Mouse (Mus musculus) liver, embryonic 12.5 days (tissue): ENCODE measurements around the gene Msi2. TPM values are rescaled to one million over a fixed set of nuclear protein-coding genes. Genes with fewer than 3 reads are reported as not detected.
A peak's percentile ranks its signal among the peaks of the same experiment; 100 is the strongest.

Source experiments
- ATAC-seq: fragments of 200-750 bp; cut with Nextera tagmentation; 2 replicates; pipeline ENCODE4 v1.8.0; 2017; ENCODE audit warnings: moderate number of reproducible peaks, mild to moderate bottlenecking, moderate library complexity
- H3K27ac ChIP-seq: fragments of 300-500 bp; sonication (generic); 2 replicates; pipeline ENCODE4 v1.5.1; 2016; ENCODE audit warnings: mild to moderate bottlenecking
- H3K27me3 ChIP-seq: fragments of 300-500 bp; sonication (generic); replicated peaks from 2 replicates; pipeline ENCODE4 v1.6.1; 2016; ENCODE audit warnings: mild to moderate bottlenecking, moderate library complexity
- H3K36me3 ChIP-seq: fragments of 300-500 bp; sonication (generic); 2 replicates; pipeline ENCODE4 v1.6.1; 2016; ENCODE audit warnings: mild to moderate bottlenecking, moderate library complexity
- H3K4me1 ChIP-seq: fragments of 300-500 bp; sonication (generic); 2 replicates; pipeline ENCODE4 v1.6.1; 2016
- H3K4me2 ChIP-seq: fragments of 300-500 bp; sonication (generic); 2 replicates; pipeline ENCODE4 v1.6.1; 2016; ENCODE audit warnings: mild to moderate bottlenecking, moderate library complexity
- H3K4me3 ChIP-seq: fragments of 300-500 bp; sonication (generic); 2 replicates; pipeline ENCODE4 v1.5.1; 2016; ENCODE audit warnings: mild to moderate bottlenecking, moderate library complexity
- H3K9ac ChIP-seq: fragments of 300-500 bp; sonication (generic); 2 replicates; pipeline ENCODE4 v1.6.1; 2016; ENCODE audit warnings: mild to moderate bottlenecking, moderate library complexity
- H3K9me3 ChIP-seq: fragments of 300-500 bp; sonication (generic); replicated peaks from 2 replicates; pipeline ENCODE4 v1.6.1; 2016; ENCODE audit warnings: mild to moderate bottlenecking, moderate library complexity
- WGBS: fragments of 180-500 bp; shearing (Covaris S2); methylation state at CpG from one replicate; pipeline ENCODE4 v1.1.7; 2016; ENCODE audit not compliant: insufficient replicate concordance; 5-methylcytosine and 5-hydroxymethylcytosine counted together
- polyA plus RNA-seq: library from polyadenylated mRNA; unstranded; fragments of >200 nt; fragmentation: Nextera tagmentation; extraction: Ambion mirVana; gene quantifications from 2 replicates; pipeline ENCODE4 v1.2.1, GENCODE M21; 2016

Msi2 gene
- polyA plus RNA-seq, 1 experiment from 2014 or later: 5.2 TPM

- peaks cover 66% of the 10 kb centered on the region for H3K36me3 ChIP-seq
- H3K27ac ChIP-seq: no peak overlapping the region
- no peak overlapping the region for H3K4me2 ChIP-seq
- WGBS: 89% methylated on average over 14 of the region's 14 CpGs
- H3K27me3 ChIP-seq: no peaks in the 10 kb centered on the region
- H3K4me3 ChIP-seq: no peak overlapping the region
- ATAC-seq: no peak
- H3K9me3 ChIP-seq: no peaks in the 10 kb centered on the region
- H3K4me1 ChIP-seq: peaks cover 4% of the 10 kb centered on the region; the same call in 1 of the 2 replicates
- H3K9ac ChIP-seq: no peak overlapping the region
Observed at GRCm38 (mm10) chr11:88668345-88668744, 50.0 kb downstream of the Msi2 start.

- no peak overlapping the region for H3K9ac ChIP-seq
- no peak overlapping the region for H3K4me3 ChIP-seq
- 81% methylated on average over 15 of the region's 15 CpGs for WGBS
- no peak for ATAC-seq
- no peak overlapping the region for H3K4me2 ChIP-seq
- peaks cover 8% of the 10 kb centered on the region for H3K4me1 ChIP-seq
- H3K27me3 ChIP-seq: no peaks in the 10 kb centered on the region
- no peaks in the 10 kb centered on the region for H3K9me3 ChIP-seq
- H3K27ac ChIP-seq: no peak overlapping the region
- peaks cover 59% of the 10 kb centered on the region for H3K36me3 ChIP-seq
Observed at GRCm38 (mm10) chr11:88665799-88666198, 52.5 kb downstream of the Msi2 start.

DNA sequence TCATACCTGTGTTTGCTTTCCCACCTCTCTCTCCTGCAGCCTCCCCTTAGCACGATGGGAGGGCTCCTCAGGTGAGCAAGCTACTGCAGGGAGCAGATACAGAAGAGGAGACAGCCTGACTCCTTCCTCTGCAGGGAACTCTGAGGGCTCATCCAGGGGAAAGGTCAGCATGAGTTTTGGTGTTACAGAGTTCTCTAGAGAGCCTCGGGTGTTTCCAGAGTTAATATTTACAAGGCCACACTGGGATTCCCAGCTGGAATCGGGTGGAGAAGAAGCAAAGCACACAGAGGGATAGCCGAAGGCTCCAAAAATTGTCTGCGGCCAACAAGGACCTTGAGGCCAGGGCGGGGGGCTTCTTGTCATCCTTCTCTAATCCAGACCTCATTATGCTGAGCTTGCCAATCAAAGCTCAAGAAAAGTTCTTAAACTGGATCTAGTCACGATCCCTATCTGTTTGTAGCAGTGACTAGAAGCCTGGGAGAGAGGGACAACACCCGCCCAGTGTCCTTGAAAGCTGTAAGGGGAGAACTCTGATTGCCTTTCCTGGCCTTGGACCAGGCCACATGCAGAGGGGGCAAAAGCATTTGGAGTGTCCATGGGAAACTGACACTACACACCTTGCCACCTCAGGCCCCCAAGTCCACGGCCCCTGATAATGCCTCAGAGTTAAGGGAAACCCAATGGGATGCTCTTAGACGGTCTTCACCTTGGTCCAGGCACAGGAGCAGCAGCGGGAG, 56.7 kb downstream of the Msi2 start:
- Histone ChIP-seq H3K27me3 (no peaks in the 10 kb centered on the region), H3K4me1 (peaks cover 13% of the 10 kb centered on the region), H3K27ac (no peak overlapping the region; the same call in 1 of the 2 replicates), H3K9ac (no peak overlapping the region), H3K4me2 (no peak overlapping the region), H3K36me3 (peaks cover 35% of the 10 kb centered on the region), H3K4me3 (no peak overlapping the region), H3K9me3 (no peaks in the 10 kb centered on the region)
- 72% methylated on average over 11 of the region's 11 CpGs for WGBS
- ATAC-seq: no peak

DNA sequence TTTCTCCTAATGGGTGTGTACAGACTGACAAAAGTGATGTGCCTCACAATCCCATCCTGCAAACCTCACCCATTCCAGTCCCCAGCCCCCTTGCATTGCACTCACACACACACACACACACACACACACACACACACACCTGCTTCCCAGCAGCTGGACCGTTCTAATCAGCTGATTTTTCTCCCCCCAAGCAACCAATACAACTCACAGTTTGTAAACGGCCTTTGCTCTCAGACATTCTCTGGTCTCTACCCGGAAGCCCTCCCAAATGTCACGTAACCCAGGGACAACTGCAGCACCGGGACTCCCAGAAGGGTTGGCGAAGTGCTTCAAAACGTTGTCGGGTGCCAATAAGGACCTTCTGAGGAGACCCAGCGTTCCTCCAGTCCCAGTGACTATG, 57.9 kb downstream of the Msi2 start:
- Histone ChIP-seq H3K27me3 (no peaks in the 10 kb centered on the region), H3K27ac (no peak overlapping the region), H3K4me2 (no peak overlapping the region), H3K36me3 (peaks cover 32% of the 10 kb centered on the region), H3K4me1 (peaks cover 10% of the 10 kb centered on the region), H3K9me3 (no peaks in the 10 kb centered on the region), H3K4me3 (no peak overlapping the region), H3K9ac (no peak overlapping the region)
- no peak for ATAC-seq
- 76% methylated on average over 9 of the region's 9 CpGs for WGBS

DNA sequence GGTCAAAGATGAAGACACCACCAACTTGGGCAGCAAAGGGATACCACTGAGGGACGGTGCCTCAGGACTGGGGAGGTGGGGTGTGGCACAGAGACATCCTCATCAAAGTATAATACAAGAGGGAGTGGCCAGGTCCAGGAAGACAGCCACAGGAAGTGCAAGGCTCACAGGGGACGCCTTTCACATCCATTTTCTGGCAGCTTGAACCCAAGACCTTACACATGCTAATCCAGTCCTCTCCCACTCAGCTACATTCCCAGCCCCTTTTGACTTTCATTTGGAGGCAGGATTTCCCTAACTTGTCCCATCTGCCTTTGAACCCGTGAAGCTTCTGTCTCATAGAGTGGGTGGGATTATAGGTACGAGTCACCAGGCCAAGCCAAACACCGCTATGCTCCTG, 59.4 kb downstream of the Msi2 start:
- Histone ChIP-seq H3K4me1 (peaks cover 22% of the 10 kb centered on the region), H3K9me3 (no peaks in the 10 kb centered on the region), H3K4me3 (no peak overlapping the region), H3K27ac (no peak overlapping the region), H3K4me2 (no peak overlapping the region), H3K27me3 (no peaks in the 10 kb centered on the region), H3K36me3 (peaks cover 29% of the 10 kb centered on the region), H3K9ac (no peak overlapping the region)
- no peak for ATAC-seq
- WGBS: 78% methylated on average over 5 of the region's 5 CpGs

GRCm38 (mm10) chr11:88655786-88656185, 62.5 kb downstream of the Msi2 start:
- H3K4me3 ChIP-seq: no peak overlapping the region

GRCm38 (mm10) chr11:88655214-88655566, 63.1 kb downstream of the Msi2 start:
- no peak overlapping the region for H3K9ac ChIP-seq
- no peak overlapping the region for H3K27ac ChIP-seq
- ATAC-seq: no peak
- H3K27me3 ChIP-seq: no peaks in the 10 kb centered on the region
- WGBS: 75% methylated on average over 3 of the region's 3 CpGs
- H3K36me3 ChIP-seq: peaks cover 12% of the 10 kb centered on the region
- no peaks in the 10 kb centered on the region for H3K9me3 ChIP-seq
- H3K4me3 ChIP-seq: no peak overlapping the region
- H3K4me2 ChIP-seq: no peak overlapping the region
- H3K4me1 ChIP-seq: peaks cover 14% of the 10 kb centered on the region

More at GRCm38 (mm10) chr11:88655786-88656185, 62.5 kb downstream of the Msi2 start:
- Histone ChIP-seq H3K4me2 (no peak overlapping the region), H3K27ac (no peak overlapping the region), H3K9me3 (no peaks in the 10 kb centered on the region), H3K4me1 (peaks cover 20% of the 10 kb centered on the region), H3K9ac (no peak overlapping the region), H3K36me3 (peaks cover 12% of the 10 kb centered on the region), H3K27me3 (no peaks in the 10 kb centered on the region)
- ATAC-seq: no peak
- WGBS: 80% methylated on average over 8 of the region's 8 CpGs

- peak; percentile 51; the same call in 1 of the 2 replicates for ATAC-seq
- Histone ChIP-seq H3K36me3 (peaks cover 12% of the 10 kb centered on the region), H3K9me3 (no peaks in the 10 kb centered on the region), H3K27me3 (no peaks in the 10 kb centered on the region), H3K4me2 (no peak overlapping the region), H3K4me3 (no peak overlapping the region), H3K9ac (no peak overlapping the region), H3K4me1 (peaks cover 14% of the 10 kb centered on the region), H3K27ac (no peak overlapping the region)
- WGBS: 78% methylated on average over 18 of the region's 18 CpGs
Observed at GRCm38 (mm10) chr11:88654391-88655213, 63.7 kb downstream of the Msi2 start.

- Histone ChIP-seq H3K4me2 (no peak overlapping the region), H3K4me3 (no peak overlapping the region), H3K9ac (no peak overlapping the region), H3K27me3 (no peaks in the 10 kb centered on the region), H3K36me3 (peaks cover 10% of the 10 kb centered on the region; the same call in 1 of the 2 replicates), H3K4me1 (peaks cover 25% of the 10 kb centered on the region), H3K27ac (no peak overlapping the region), H3K9me3 (no peaks in the 10 kb centered on the region)
- ATAC-seq: no peak
- WGBS: 76% methylated on average over 4 of the region's 4 CpGs
Observed at GRCm38 (mm10) chr11:88650275-88650674, 68.0 kb downstream of the Msi2 start.

- Histone ChIP-seq H3K4me1 (peaks cover 13% of the 10 kb centered on the region; the same call in 1 of the 2 replicates), H3K27me3 (no peaks in the 10 kb centered on the region), H3K36me3 (peaks cover 10% of the 10 kb centered on the region; the same call in 1 of the 2 replicates), H3K9me3 (no peaks in the 10 kb centered on the region), H3K9ac (no peak overlapping the region), H3K4me2 (no peak overlapping the region), H3K4me3 (no peak overlapping the region), H3K27ac (no peak overlapping the region)
- WGBS: 60% methylated on average over 2 of the region's 2 CpGs
- no peak for ATAC-seq
Observed at GRCm38 (mm10) chr11:88649009-88649408, 69.3 kb downstream of the Msi2 start.

- Histone ChIP-seq H3K9me3 (no peaks in the 10 kb centered on the region), H3K4me1 (0 out of 2 replicates have a peak, but pooled peaks cover 11% of the 10 kb centered on the region), H3K27ac (no peak overlapping the region), H3K27me3 (no peaks in the 10 kb centered on the region), H3K9ac (no peak overlapping the region), H3K4me2 (no peak overlapping the region), H3K4me3 (no peak overlapping the region), H3K36me3 (peaks cover 10% of the 10 kb centered on the region; the same call in 1 of the 2 replicates)
- WGBS: 70% methylated on average over 5 of the region's 5 CpGs
- ATAC-seq: no peak
Observed at GRCm38 (mm10) chr11:88648407-88648806, 69.9 kb downstream of the Msi2 start.

GRCm38 (mm10) chr11:88646493-88646892, 71.8 kb downstream of the Msi2 start:
- peaks cover 10% of the 10 kb centered on the region; the same call in 1 of the 2 replicates for H3K36me3 ChIP-seq
- H3K27ac ChIP-seq: no peak overlapping the region
- H3K9me3 ChIP-seq: no peaks in the 10 kb centered on the region
- 0 out of 2 replicates have a peak, but pooled peaks cover 11% of the 10 kb centered on the region for H3K4me1 ChIP-seq
- no peak overlapping the region for H3K4me3 ChIP-seq
- no peak for ATAC-seq
- WGBS: 84% methylated on average over 6 of the region's 6 CpGs
- no peak overlapping the region for H3K9ac ChIP-seq
- H3K4me2 ChIP-seq: no peak overlapping the region
- no peaks in the 10 kb centered on the region for H3K27me3 ChIP-seq
